Mouse (Mus musculus) liver, embryonic 13.5 days (tissue): ENCODE results near the gene Ifna1. TPM values are rescaled to one million over a fixed set of nuclear protein-coding genes. Genes with fewer than 3 reads are reported as not detected.
A peak's percentile ranks its signal among the peaks of the same experiment; 100 is the strongest.

Experiments used
- ATAC-seq: fragments of 200-750 bp; cut with Nextera tagmentation; 2 replicates; pipeline ENCODE4 v1.8.0; 2017; ENCODE audit warnings: low read depth, mild to moderate bottlenecking, moderate number of reproducible peaks, moderate library complexity
- DNase-seq: peaks from one replicate; pipeline ENCODE4 v3.0.0; 2022
- H3K27ac ChIP-seq: fragments of 300-500 bp; sonication (generic); 2 replicates; pipeline ENCODE4 v1.5.1; 2015; ENCODE audit warnings: moderate library complexity, mild to moderate bottlenecking, inconsistent platforms
- H3K27me3 ChIP-seq: fragments of 300-500 bp; sonication (generic); 2 replicates; pipeline ENCODE4 v1.6.1; 2015; ENCODE audit warnings: mild to moderate bottlenecking, inconsistent platforms
- H3K36me3 ChIP-seq: fragments of 300-500 bp; sonication (generic); 2 replicates; pipeline ENCODE4 v1.6.1; 2015; ENCODE audit warnings: mild to moderate bottlenecking, inconsistent platforms
- H3K4me1 ChIP-seq: fragments of 300-500 bp; sonication (generic); replicated peaks from 2 replicates; pipeline ENCODE4 v1.6.1; 2015; ENCODE audit warnings: inconsistent platforms
- H3K4me2 ChIP-seq: fragments of 300-500 bp; sonication (generic); 2 replicates; pipeline ENCODE4 v1.6.1; 2015; ENCODE audit warnings: inconsistent platforms, mild to moderate bottlenecking, moderate library complexity
- H3K4me3 ChIP-seq: fragments of 300-500 bp; sonication (generic); replicated peaks from 2 replicates; pipeline ENCODE4 v1.5.1; 2015; ENCODE audit warnings: mild to moderate bottlenecking, inconsistent platforms
- H3K9ac ChIP-seq: fragments of 300-500 bp; sonication (generic); 2 replicates; pipeline ENCODE4 v1.6.1; 2015; ENCODE audit warnings: mild to moderate bottlenecking, inconsistent platforms
- H3K9me3 ChIP-seq: fragments of 300-500 bp; sonication (generic); replicated peaks from 2 replicates; pipeline ENCODE4 v1.6.1; 2016; ENCODE audit warnings: inconsistent platforms
- WGBS: fragments of 180-500 bp; shearing (Covaris S2); methylation state at CpG from one replicate; pipeline ENCODE4 v1.1.7; 2015; ENCODE audit not compliant: insufficient replicate concordance; 5-methylcytosine and 5-hydroxymethylcytosine counted together
- polyA plus RNA-seq: library from polyadenylated mRNA; unstranded; fragments of >200 nt; fragmentation: Nextera tagmentation; extraction: Ambion mirVana; gene quantifications from 2 replicates; pipeline ENCODE4 v1.2.1, GENCODE M21; 2015

Gene Ifna1
- polyA plus RNA-seq, 1 experiment from 2014 or later = not detected

- ATAC-seq (peak; percentile 91), DNase-seq (peak; percentile 39)
- H3K4me2 ChIP-seq = 0 out of 2 replicates have a peak overlapping the region, but pooled peaks have one; percentile 24
- no peak overlapping the region for H3K4me3 ChIP-seq
- WGBS = 15% methylated on average over 4 of the region's 4 CpGs
- no peaks in the 10 kb centered on the region for H3K36me3 ChIP-seq
- no peaks in the 10 kb centered on the region for H3K9me3 ChIP-seq
- no peak overlapping the region for H3K9ac ChIP-seq
- no peak overlapping the region for H3K27ac ChIP-seq
- no peaks in the 10 kb centered on the region for H3K27me3 ChIP-seq
- peaks cover 35% of the 10 kb centered on the region for H3K4me1 ChIP-seq
Observed at GRCm38 (mm10) chr4:88875435-88876095, 25.7 kb downstream of the Ifna1 start.

GRCm38 (mm10) chr4:88876520-88876919 lies 26.6 kb downstream of the Ifna1 start:
- no peaks in the 10 kb centered on the region for H3K9me3 ChIP-seq
- peaks cover 35% of the 10 kb centered on the region for H3K4me1 ChIP-seq
- no peak overlapping the region for H3K27ac ChIP-seq
- no peak for DNase-seq
- 57% methylated on average over 4 of the region's 4 CpGs for WGBS
- no peak overlapping the region for H3K9ac ChIP-seq
- H3K4me3 ChIP-seq = no peak overlapping the region
- H3K27me3 ChIP-seq = no peaks in the 10 kb centered on the region
- no peak overlapping the region for H3K4me2 ChIP-seq
- no peak for ATAC-seq
- H3K36me3 ChIP-seq = no peaks in the 10 kb centered on the region

GRCm38 (mm10) chr4:88878246-88878645 lies 28.4 kb downstream of the Ifna1 start:
- Histone ChIP-seq H3K27ac (no peak overlapping the region), H3K4me3 (peak overlapping the region; percentile 8; the same call in 1 of the 2 replicates), H3K36me3 (no peaks in the 10 kb centered on the region), H3K4me2 (peak overlapping the region; percentile 42), H3K9ac (no peak overlapping the region), H3K27me3 (no peaks in the 10 kb centered on the region), H3K9me3 (no peaks in the 10 kb centered on the region), H3K4me1 (peaks cover 35% of the 10 kb centered on the region)
- ATAC-seq = peak; percentile 63
- DNase-seq = peak; percentile 54
- WGBS = 11% methylated on average over 10 of the region's 10 CpGs

- Histone ChIP-seq H3K4me1 (peaks cover 35% of the 10 kb centered on the region), H3K27me3 (no peaks in the 10 kb centered on the region), H3K4me3 (no peak overlapping the region), H3K4me2 (0 out of 2 replicates have a peak overlapping the region, but pooled peaks have one; percentile 42), H3K9me3 (no peaks in the 10 kb centered on the region), H3K27ac (no peak overlapping the region), H3K36me3 (no peaks in the 10 kb centered on the region), H3K9ac (no peak overlapping the region)
- no peak for DNase-seq
- WGBS = 50% methylated on average over 4 of the region's 4 CpGs
- ATAC-seq = no peak
Observed at GRCm38 (mm10) chr4:88878772-88879171, 28.9 kb downstream of the Ifna1 start.

GRCm38 (mm10) chr4:88880101-88880500 lies 30.2 kb downstream of the Ifna1 start, which contains the start of gene Ifne:
Gene Ifne (minus strand): TSS chr4:88880201.
- WGBS = 70% methylated on average over 8 of the region's 8 CpGs
- Histone ChIP-seq H3K4me1 (peaks cover 34% of the 10 kb centered on the region), H3K27me3 (no peaks in the 10 kb centered on the region), H3K4me2 (no peak within 1 kb of the TSS), H3K36me3 (no peaks in the 10 kb centered on the region), H3K27ac (no peak within 1 kb of the TSS), H3K9ac (no peak within 1 kb of the TSS), H3K4me3 (no peak within 1 kb of the TSS), H3K9me3 (no peaks in the 10 kb centered on the region)
- no peak for ATAC-seq
- DNase-seq = no peak

GRCm38 (mm10) chr4:88888236-88888635 lies 38.3 kb downstream of the Ifna1 start:
- Histone ChIP-seq H3K36me3 (no peaks in the 10 kb centered on the region), H3K9ac (no peak overlapping the region), H3K4me1 (no peaks in the 10 kb centered on the region), H3K4me3 (no peak overlapping the region), H3K27me3 (no peaks in the 10 kb centered on the region), H3K4me2 (no peak overlapping the region), H3K27ac (no peak overlapping the region), H3K9me3 (no peaks in the 10 kb centered on the region)
- ATAC-seq (no peak), DNase-seq (no peak)

GRCm38 (mm10) chr4:88893201-88893754 lies 43.4 kb downstream of the Ifna1 start:
- DNase-seq = no peak
- Histone ChIP-seq H3K27ac (no peak overlapping the region), H3K27me3 (no peaks in the 10 kb centered on the region), H3K9ac (no peak overlapping the region), H3K4me2 (no peak overlapping the region), H3K36me3 (no peaks in the 10 kb centered on the region), H3K4me3 (no peak overlapping the region), H3K9me3 (no peaks in the 10 kb centered on the region), H3K4me1 (no peaks in the 10 kb centered on the region)
- no peak for ATAC-seq

Other genes starting within 250 kb of the Ifna1 start
- not detected in 2 replicates for gene Ifna12, start 246.7 kb upstream of the Ifna1 start, polyA plus RNA-seq
- gene C87499, start 215.7 kb upstream of the Ifna1 start, polyA plus RNA-seq = not detected in 2 replicates
- not detected in 2 replicates for gene Ifna13, start 205.6 kb upstream of the Ifna1 start, polyA plus RNA-seq
- gene Ifna16, start 173.2 kb upstream of the Ifna1 start, polyA plus RNA-seq = not detected in 2 replicates
- gene Ifna2, start 166.2 kb upstream of the Ifna1 start, polyA plus RNA-seq = not detected in 2 replicates
- gene Ifnab, start 158.7 kb upstream of the Ifna1 start, polyA plus RNA-seq = not detected in 2 replicates
- 0.25 and 0.29 TPM in 2 replicates for gene Gm26566, start 128.3 kb upstream of the Ifna1 start, polyA plus RNA-seq
- 24.6 and 33.1 TPM in 2 replicates for gene Klhl9, start 127.6 kb upstream of the Ifna1 start, polyA plus RNA-seq
- gene Gm13271, start 95.2 kb upstream of the Ifna1 start, polyA plus RNA-seq = not detected in 2 replicates
- gene Gm13283, start 90.0 kb upstream of the Ifna1 start, polyA plus RNA-seq = not detected in 2 replicates
- gene Gm13290, start 76.3 kb upstream of the Ifna1 start, polyA plus RNA-seq = not detected in 2 replicates
- not detected in 2 replicates for gene Gm13289, start 73.2 kb upstream of the Ifna1 start, polyA plus RNA-seq
- not detected in 2 replicates for gene Gm13272, start 70.2 kb upstream of the Ifna1 start, polyA plus RNA-seq
- not detected in 2 replicates for gene Ifnz, start 68.0 kb upstream of the Ifna1 start, polyA plus RNA-seq
- 0.23 TPM in 1 of 2 replicates, not detected in the other for gene Gm13276, start 64.4 kb upstream of the Ifna1 start, polyA plus RNA-seq
- gene Gm13277, start 61.5 kb upstream of the Ifna1 start, polyA plus RNA-seq = not detected in 2 replicates
- not detected in 2 replicates for gene Gm13278, start 58.5 kb upstream of the Ifna1 start, polyA plus RNA-seq
- gene Gm13275, start 55.6 kb upstream of the Ifna1 start, polyA plus RNA-seq = not detected in 2 replicates
- not detected in 2 replicates for gene Gm13279, start 52.7 kb upstream of the Ifna1 start, polyA plus RNA-seq
- gene Gm13285, start 50.4 kb upstream of the Ifna1 start, polyA plus RNA-seq = 0.25 and 0.31 TPM in 2 replicates
- gene Gm13287, start 46.8 kb upstream of the Ifna1 start, polyA plus RNA-seq = not detected in 2 replicates
- gene Gm13288, start 44.6 kb upstream of the Ifna1 start, polyA plus RNA-seq = not detected in 2 replicates
- not detected in 2 replicates for gene Ifna7, start 33.9 kb upstream of the Ifna1 start, polyA plus RNA-seq
- not detected in 2 replicates for gene Ifna11, start 30.1 kb upstream of the Ifna1 start, polyA plus RNA-seq
- not detected in 2 replicates for gene Ifna6, start 22.7 kb upstream of the Ifna1 start, polyA plus RNA-seq
- gene Ifna5, start 14.6 kb upstream of the Ifna1 start, polyA plus RNA-seq = not detected in 2 replicates
- not detected in 2 replicates for gene Ifna4, start 8.2 kb upstream of the Ifna1 start, polyA plus RNA-seq
- gene Ifne, start 30.1 kb downstream of the Ifna1 start, polyA plus RNA-seq = not detected in 2 replicates